Mouse (Mus musculus) liver, embryonic 16.5 days (tissue): ENCODE measurements around the gene Prkacb. TPM values are rescaled to one million over a fixed set of nuclear protein-coding genes. Genes with fewer than 3 reads are reported as not detected.

Experiments used
- ATAC-seq: fragments of 200-750 bp; cut with Nextera tagmentation; 2 replicates; pipeline ENCODE4 v1.8.0; 2017; ENCODE audit warnings: low read depth, mild to moderate bottlenecking, moderate number of reproducible peaks, moderate library complexity
- H3K27ac ChIP-seq: fragments of 300-500 bp; sonication (generic); 2 replicates; pipeline ENCODE4 v1.5.1; 2014; ENCODE audit warnings: mild to moderate bottlenecking, low read length
- H3K27me3 ChIP-seq: fragments of 300-500 bp; sonication (generic); 2 replicates; pipeline ENCODE4 v1.6.1; 2014; ENCODE audit warnings: low read depth, low read length, mixed read lengths; ENCODE audit not compliant: control insufficient read depth, insufficient read depth
- H3K36me3 ChIP-seq: fragments of 300-500 bp; sonication (generic); 2 replicates; pipeline ENCODE4 v1.6.1; 2014; ENCODE audit warnings: mild to moderate bottlenecking; ENCODE audit not compliant: control insufficient read depth, insufficient read depth
- H3K4me1 ChIP-seq: fragments of 300-500 bp; sonication (generic); 2 replicates; pipeline ENCODE4 v1.6.1; 2014; ENCODE audit warnings: low read depth, low read length, mixed read lengths; ENCODE audit not compliant: control insufficient read depth
- H3K4me2 ChIP-seq: fragments of 300-500 bp; sonication (generic); 2 replicates; pipeline ENCODE4 v1.6.1; 2014; ENCODE audit warnings: low read depth, low read length, mixed read lengths
- H3K4me3 ChIP-seq: fragments of 300-500 bp; sonication (generic); 2 replicates; pipeline ENCODE4 v1.5.1; 2014; ENCODE audit warnings: low read depth, mild to moderate bottlenecking, low read length
- H3K9ac ChIP-seq: fragments of 300-500 bp; sonication (generic); 2 replicates; pipeline ENCODE4 v1.6.1; 2014; ENCODE audit warnings: low read depth, low read length
- H3K9me3 ChIP-seq: fragments of 300-500 bp; sonication (generic); replicated peaks from 2 replicates; pipeline ENCODE4 v1.6.1; 2016; ENCODE audit warnings: low read length; ENCODE audit not compliant: control insufficient read depth
- WGBS: fragments of 180-500 bp; shearing (Covaris S2); extraction: QIAGEN DNeasy Blood & Tissue Kit; methylation state at CpG from one replicate; pipeline ENCODE4 v1.1.7; 2014; ENCODE audit not compliant: insufficient replicate concordance; 5-methylcytosine and 5-hydroxymethylcytosine counted together
- polyA plus RNA-seq: library from polyadenylated mRNA; unstranded; fragments of >200 nt; fragmentation: Nextera tagmentation; extraction: Ambion mirVana; gene quantifications from 2 replicates; pipeline ENCODE4 v1.2.1, GENCODE M21; 2015

The Prkacb gene
- polyA plus RNA-seq, 1 experiment from 2014 or later = 12.6 TPM

DNA sequence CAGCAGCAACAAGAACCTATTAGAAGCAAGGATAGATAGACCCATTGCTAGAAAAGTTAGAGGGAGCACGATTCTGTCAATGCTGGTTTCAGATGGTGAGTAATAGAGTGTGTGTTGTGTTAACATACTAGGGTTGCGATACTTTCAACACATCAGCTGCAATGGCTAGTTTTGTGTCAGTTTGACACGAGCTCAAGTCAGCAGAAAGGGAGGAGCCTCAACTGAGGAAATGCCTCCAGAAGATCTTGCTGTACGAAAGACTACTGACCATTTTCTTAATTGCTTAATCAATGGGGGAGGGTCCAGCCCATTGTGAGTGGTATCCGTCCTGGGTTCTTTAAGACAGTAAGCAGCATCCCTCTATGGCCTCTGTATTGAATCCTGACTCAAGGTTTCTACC lies 120.2 kb downstream of the Prkacb start:
- Histone ChIP-seq H3K9me3 (no peaks in the 10 kb centered on the region), H3K27me3 (no peaks in the 10 kb centered on the region), H3K9ac (no peak overlapping the region), H3K27ac (no peak overlapping the region), H3K4me2 (no peak overlapping the region), H3K36me3 (no peaks in the 10 kb centered on the region), H3K4me3 (no peak overlapping the region), H3K4me1 (no peaks in the 10 kb centered on the region)
- 62% methylated on average over 5 of the region's 5 CpGs for WGBS
- ATAC-seq = no peak

GRCm38 (mm10) chr3:146687121-146687725 lies 125.6 kb downstream of the Prkacb start:
- Histone ChIP-seq H3K9me3 (no peaks in the 10 kb centered on the region), H3K4me3 (no peak overlapping the region), H3K4me1 (peaks cover 14% of the 10 kb centered on the region), H3K27me3 (peaks cover 9% of the 10 kb centered on the region), H3K27ac (no peak overlapping the region), H3K9ac (no peak overlapping the region), H3K36me3 (no peaks in the 10 kb centered on the region), H3K4me2 (no peak overlapping the region)
- ATAC-seq = no peak
- WGBS = 54% methylated on average over 4 of the region's 4 CpGs

DNA sequence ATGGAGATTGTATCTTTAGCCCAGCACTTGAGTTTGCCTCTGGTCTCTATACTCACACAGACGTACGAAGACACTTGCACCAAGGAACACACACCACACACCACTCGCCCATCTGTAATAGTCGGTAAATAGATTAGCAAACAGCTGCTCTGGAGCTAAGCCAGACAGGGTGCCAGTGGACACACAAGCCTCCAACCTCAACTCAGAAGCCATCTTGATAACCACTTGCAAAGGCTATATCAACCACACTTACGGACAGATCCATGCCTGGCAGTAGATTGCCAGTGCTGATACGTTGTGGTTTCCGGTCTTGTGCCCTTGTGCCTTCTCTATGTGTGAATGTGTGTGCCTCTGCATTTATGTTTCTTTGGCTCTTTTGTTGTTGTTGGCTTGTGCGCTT lies 126.4 kb downstream of the Prkacb start:
- Histone ChIP-seq H3K9me3 (no peaks in the 10 kb centered on the region), H3K9ac (no peak overlapping the region), H3K36me3 (no peaks in the 10 kb centered on the region), H3K27ac (no peak overlapping the region), H3K4me2 (no peak overlapping the region), H3K4me3 (no peak overlapping the region), H3K27me3 (peaks cover 9% of the 10 kb centered on the region), H3K4me1 (peaks cover 14% of the 10 kb centered on the region)
- WGBS = 25% methylated on average over 8 of the region's 8 CpGs
- ATAC-seq = peak; percentile 58

GRCm38 (mm10) chr3:146684811-146685675 lies 127.7 kb downstream of the Prkacb start, which contains the start of gene Samd13:
Gene Samd13, minus strand, starts transcription at chr3:146685592.
- ATAC-seq = peak; percentile 36; the same call in 1 of the 2 replicates
- Histone ChIP-seq H3K4me3 (peak within 1 kb of the TSS; percentile 59), H3K4me1 (peaks cover 14% of the 10 kb centered on the region), H3K36me3 (no peaks in the 10 kb centered on the region), H3K4me2 (peak within 1 kb of the TSS; percentile 82), H3K9me3 (no peaks in the 10 kb centered on the region), H3K27me3 (peaks cover 9% of the 10 kb centered on the region), H3K9ac (peak within 1 kb of the TSS; percentile 58), H3K27ac (no peak within 1 kb of the TSS)
- WGBS = 3% methylated on average over 50 of the region's 50 CpGs

GRCm38 (mm10) chr3:146683095-146683494 lies 129.7 kb downstream of the Prkacb start:
- ATAC-seq = no peak
- Histone ChIP-seq H3K4me1 (peaks cover 14% of the 10 kb centered on the region), H3K9ac (no peak overlapping the region), H3K9me3 (no peaks in the 10 kb centered on the region), H3K4me2 (no peak overlapping the region), H3K36me3 (no peaks in the 10 kb centered on the region), H3K27me3 (peaks cover 9% of the 10 kb centered on the region), H3K4me3 (no peak overlapping the region), H3K27ac (no peak overlapping the region)
- 41% methylated on average over 2 of the region's 2 CpGs for WGBS

GRCm38 (mm10) chr3:146682140-146682651 lies 130.6 kb downstream of the Prkacb start:
- H3K9ac ChIP-seq = 0 out of 2 replicates have a peak overlapping the region, but pooled peaks have one; percentile 5
- 0 out of 2 replicates have a peak overlapping the region, but pooled peaks have one; percentile 11 for H3K27ac ChIP-seq
- H3K27me3 ChIP-seq = peaks cover 9% of the 10 kb centered on the region
- H3K36me3 ChIP-seq = no peaks in the 10 kb centered on the region
- H3K4me2 ChIP-seq = peak overlapping the region; percentile 52
- H3K9me3 ChIP-seq = no peaks in the 10 kb centered on the region
- no peak for ATAC-seq
- peak overlapping the region; percentile 24 for H3K4me3 ChIP-seq
- H3K4me1 ChIP-seq = peaks cover 14% of the 10 kb centered on the region
- 35% methylated on average over 13 of the region's 13 CpGs for WGBS

GRCm38 (mm10) chr3:146681696-146682095 lies 131.1 kb downstream of the Prkacb start:
- Histone ChIP-seq H3K9ac (no peak overlapping the region), H3K27ac (no peak overlapping the region), H3K9me3 (no peaks in the 10 kb centered on the region), H3K36me3 (no peaks in the 10 kb centered on the region), H3K27me3 (peaks cover 9% of the 10 kb centered on the region), H3K4me2 (no peak overlapping the region), H3K4me3 (no peak overlapping the region), H3K4me1 (peaks cover 14% of the 10 kb centered on the region)
- WGBS = 73% methylated on average over 8 of the region's 8 CpGs
- ATAC-seq = no peak

DNA sequence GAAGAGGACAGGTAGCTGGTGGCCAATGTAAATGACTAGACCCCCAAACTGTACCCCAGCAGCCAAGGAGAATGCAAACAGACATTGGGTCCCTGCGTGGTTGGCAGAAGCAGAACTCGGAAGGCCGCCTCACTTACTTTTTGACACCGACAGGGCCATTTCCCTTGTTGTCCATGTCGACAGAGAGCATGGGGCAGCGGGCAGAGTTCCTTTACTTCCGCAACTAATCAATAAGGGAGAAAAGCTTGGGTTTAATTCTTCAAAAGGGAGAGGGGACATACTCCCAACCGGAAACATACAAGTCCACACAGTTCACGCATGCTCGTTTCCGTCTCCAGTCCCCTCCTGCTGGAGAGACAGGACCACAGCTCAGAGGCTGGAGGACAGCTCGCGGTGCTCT lies 132.2 kb downstream of the Prkacb start:
- no peak overlapping the region for H3K9ac ChIP-seq
- no peaks in the 10 kb centered on the region for H3K9me3 ChIP-seq
- no peak overlapping the region for H3K4me3 ChIP-seq
- 79% methylated on average over 13 of the region's 13 CpGs for WGBS
- no peaks in the 10 kb centered on the region for H3K36me3 ChIP-seq
- peaks cover 7% of the 10 kb centered on the region for H3K27me3 ChIP-seq
- ATAC-seq = no peak
- peaks cover 13% of the 10 kb centered on the region for H3K4me1 ChIP-seq
- H3K4me2 ChIP-seq = no peak overlapping the region
- H3K27ac ChIP-seq = no peak overlapping the region

DNA sequence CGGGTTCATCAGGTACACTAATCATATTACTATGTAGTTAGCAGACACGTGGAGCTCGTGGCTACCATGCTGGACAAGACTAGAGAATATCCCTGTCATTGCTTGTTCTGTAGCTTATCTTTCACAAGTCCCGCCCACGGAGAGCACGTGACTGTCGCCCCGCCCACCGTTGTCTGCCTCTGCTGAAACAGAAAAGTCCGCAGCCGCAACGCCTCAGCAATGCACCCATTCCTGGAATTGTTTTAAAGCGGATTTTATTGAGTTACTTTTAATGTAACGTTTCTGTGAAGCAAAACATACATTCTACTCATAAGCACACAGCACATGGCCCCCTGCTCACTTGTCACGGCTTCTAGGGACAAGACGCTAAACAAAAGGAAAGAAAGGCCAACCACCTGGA lies 133.1 kb downstream of the Prkacb start:
- H3K4me2 ChIP-seq = no peak overlapping the region
- no peak overlapping the region for H3K4me3 ChIP-seq
- ATAC-seq = no peak
- WGBS = 82% methylated on average over 16 of the region's 16 CpGs
- no peaks in the 10 kb centered on the region for H3K27me3 ChIP-seq
- H3K9ac ChIP-seq = no peak overlapping the region
- no peak overlapping the region for H3K27ac ChIP-seq
- no peaks in the 10 kb centered on the region for H3K36me3 ChIP-seq
- no peaks in the 10 kb centered on the region for H3K9me3 ChIP-seq
- peaks cover 3% of the 10 kb centered on the region; the same call in 1 of the 2 replicates for H3K4me1 ChIP-seq
